Mouse (Mus musculus) forebrain, postnatal 0 days (tissue): ENCODE measurements around the gene Macrod1. TPM values are rescaled to one million over a fixed set of nuclear protein-coding genes. Genes with fewer than 3 reads are reported as not detected.

ENCODE experiments used
- ATAC-seq: fragments of 200-750 bp; cut with Nextera tagmentation; 2 replicates; pipeline ENCODE4 v1.8.0; 2017; ENCODE audit warnings: mild to moderate bottlenecking, moderate library complexity
- DNase-seq: peaks from one replicate; pipeline ENCODE4 v3.0.0-alpha.2; 2015
- H3K27ac ChIP-seq: fragments of 300-500 bp; sonication (generic); 2 replicates; pipeline ENCODE4 v1.5.1; 2014; ENCODE audit warnings: low read depth, mild to moderate bottlenecking, antibody characterized with exemption, low read length, moderate library complexity, mixed read lengths
- H3K27me3 ChIP-seq: fragments of 300-500 bp; sonication (generic); 2 replicates; pipeline ENCODE4 v1.6.1; 2014; ENCODE audit warnings: mild to moderate bottlenecking, low read length, mixed read lengths; ENCODE audit not compliant: insufficient read depth
- H3K36me3 ChIP-seq: fragments of 300-500 bp; sonication (generic); 2 replicates; pipeline ENCODE4 v1.6.1; 2014; ENCODE audit warnings: mild to moderate bottlenecking, moderate library complexity; ENCODE audit not compliant: insufficient read depth
- H3K4me1 ChIP-seq: fragments of 300-500 bp; sonication (generic); 2 replicates; pipeline ENCODE4 v1.6.1; 2014; ENCODE audit warnings: antibody characterized with exemption; ENCODE audit not compliant: insufficient read depth
- H3K4me2 ChIP-seq: fragments of 300-500 bp; sonication (generic); 2 replicates; pipeline ENCODE4 v1.6.1; 2014; ENCODE audit warnings: low read depth, mild to moderate bottlenecking, moderate library complexity
- H3K4me3 ChIP-seq: fragments of 300-500 bp; sonication (generic); 2 replicates; pipeline ENCODE4 v1.5.1; 2014; ENCODE audit warnings: low read depth, low read length, mixed read lengths
- H3K9ac ChIP-seq: fragments of 300-500 bp; sonication (generic); 2 replicates; pipeline ENCODE4 v1.6.1; 2014; ENCODE audit warnings: mild to moderate bottlenecking
- H3K9me3 ChIP-seq: fragments of 300-500 bp; sonication (generic); 2 replicates; pipeline ENCODE4 v1.6.1; 2016; ENCODE audit warnings: low read length
- CTCF ChIP-seq: sonication (generic); IDR thresholded peaks from 2 replicates; pipeline ENCODE4 v1.5.1; 2016; ENCODE audit warnings: antibody characterized with exemption, control low read depth, low read depth
- WGBS: fragments of 180-500 bp; shearing (Covaris S2); extraction: QIAGEN DNeasy Blood & Tissue Kit; methylation state at CpG from one replicate; pipeline ENCODE4 v1.1.7; 2014; 5-methylcytosine and 5-hydroxymethylcytosine counted together
- polyA plus RNA-seq: library from polyadenylated mRNA; unstranded; fragments of >200 nt; fragmentation: Nextera tagmentation; extraction: Ambion mirVana; gene quantifications from 2 replicates; pipeline ENCODE4 v1.2.1, GENCODE M21; 2015
- total RNA-seq: library from RNA; depleted of rRNA; stranded (reverse); fragments of >200 nt; gene quantifications from 2 replicates; pipeline ENCODE4 v1.2.3, GENCODE M21; 2014

Gene Macrod1
- total and polyA plus RNA-seq, 2 experiments from 2014 or later: 8.0 to 8.1 TPM

GRCm38 (mm10) chr19:7134631-7135091 is 78.1 kb downstream of the Macrod1 start:
- Histone ChIP-seq H3K27ac (peak overlapping the region; percentile 45; the same call in 1 of the 2 replicates), H3K27me3 (no peaks in the 10 kb centered on the region), H3K36me3 (no peaks in the 10 kb centered on the region), H3K9me3 (no peaks in the 10 kb centered on the region), H3K4me2 (no peak overlapping the region), H3K9ac (no peak overlapping the region), H3K4me1 (peaks cover 15% of the 10 kb centered on the region), H3K4me3 (no peak overlapping the region)
- DNase-seq (no peak), ATAC-seq (no peak)
- TF ChIP-seq CTCF: no peak
- 19% methylated on average over 17 of the region's 17 CpGs for WGBS

- Histone ChIP-seq H3K4me1 (peaks cover 23% of the 10 kb centered on the region), H3K9ac (no peak overlapping the region), H3K4me3 (no peak overlapping the region), H3K36me3 (no peaks in the 10 kb centered on the region), H3K9me3 (no peaks in the 10 kb centered on the region), H3K27me3 (no peaks in the 10 kb centered on the region), H3K4me2 (no peak overlapping the region), H3K27ac (peak overlapping the region; percentile 45)
- no peak for TF ChIP-seq CTCF
- DNase-seq (no peak), ATAC-seq (peak; percentile 43)
- 10% methylated on average over 9 of the region's 9 CpGs for WGBS
These were observed 78.9 kb downstream of the Macrod1 start for GRCm38 (mm10) chr19:7135525-7135924.

GRCm38 (mm10) chr19:7136016-7136415 is 79.4 kb downstream of the Macrod1 start:
- WGBS: 15% methylated on average over 9 of the region's 9 CpGs
- H3K27ac ChIP-seq: peak overlapping the region; percentile 45
- H3K27me3 ChIP-seq: no peaks in the 10 kb centered on the region
- H3K4me2 ChIP-seq: 0 out of 2 replicates have a peak overlapping the region, but pooled peaks have one; percentile 1
- peaks cover 28% of the 10 kb centered on the region for H3K4me1 ChIP-seq
- ATAC-seq (peak; percentile 26), DNase-seq (peak; percentile 67)
- H3K36me3 ChIP-seq: no peaks in the 10 kb centered on the region
- H3K9me3 ChIP-seq: no peaks in the 10 kb centered on the region
- no peak overlapping the region for H3K4me3 ChIP-seq
- no peak for TF ChIP-seq CTCF
- H3K9ac ChIP-seq: no peak overlapping the region

DNA sequence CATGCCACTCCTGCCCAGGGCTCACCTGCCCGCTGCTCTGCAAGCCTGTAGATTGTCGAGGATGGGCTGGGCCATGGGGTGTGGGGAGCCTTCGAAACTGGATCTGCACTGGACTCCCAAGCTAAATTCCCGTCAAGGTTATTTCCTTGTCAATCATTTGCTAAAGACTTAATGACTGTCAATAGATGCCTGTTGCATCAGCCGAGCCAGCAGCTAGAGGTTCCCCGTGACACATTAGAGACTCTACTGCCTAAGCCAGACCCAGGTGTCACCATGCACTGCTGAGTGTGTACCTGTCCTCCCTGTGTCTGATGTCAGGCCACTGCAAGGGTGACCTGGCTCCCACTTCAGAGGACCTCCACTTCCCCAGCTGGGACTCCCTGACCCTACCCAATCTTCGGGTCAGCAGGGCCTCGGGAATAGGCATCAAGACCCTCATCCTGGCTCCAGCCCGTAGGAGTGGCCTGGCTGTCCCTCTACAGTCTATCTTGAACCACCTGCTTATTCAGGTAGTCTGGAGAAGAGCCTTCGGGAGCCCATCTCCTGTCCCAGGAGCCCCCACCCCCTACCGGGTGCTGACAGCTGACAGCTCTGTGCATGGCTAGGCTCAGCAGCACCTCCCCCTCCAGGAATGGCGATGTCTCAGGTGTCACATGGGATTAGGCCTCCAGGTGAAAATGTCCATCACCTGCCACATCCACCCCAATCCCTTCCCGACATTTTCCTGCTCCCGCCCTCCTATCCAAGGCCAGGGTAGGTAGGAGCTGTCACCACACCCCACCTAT is 80.3 kb downstream of the Macrod1 start:
- Histone ChIP-seq H3K27me3 (no peaks in the 10 kb centered on the region), H3K27ac (no peak overlapping the region), H3K9me3 (no peaks in the 10 kb centered on the region), H3K4me1 (peaks cover 33% of the 10 kb centered on the region), H3K4me2 (no peak overlapping the region), H3K9ac (no peak overlapping the region), H3K36me3 (no peaks in the 10 kb centered on the region), H3K4me3 (no peak overlapping the region)
- no peak for TF ChIP-seq CTCF
- WGBS: 49% methylated on average over 14 of the region's 14 CpGs
- ATAC-seq (no peak), DNase-seq (no peak)

GRCm38 (mm10) chr19:7138327-7138726 is 81.7 kb downstream of the Macrod1 start:
- Histone ChIP-seq H3K4me1 (peaks cover 36% of the 10 kb centered on the region), H3K36me3 (no peaks in the 10 kb centered on the region), H3K27me3 (no peaks in the 10 kb centered on the region), H3K27ac (no peak overlapping the region), H3K9ac (no peak overlapping the region), H3K4me3 (no peak overlapping the region), H3K9me3 (no peaks in the 10 kb centered on the region), H3K4me2 (no peak overlapping the region)
- no peak for DNase-seq
- ATAC-seq: no peak
- 38% methylated on average over 14 of the region's 14 CpGs for WGBS
- no peak for TF ChIP-seq CTCF

DNA sequence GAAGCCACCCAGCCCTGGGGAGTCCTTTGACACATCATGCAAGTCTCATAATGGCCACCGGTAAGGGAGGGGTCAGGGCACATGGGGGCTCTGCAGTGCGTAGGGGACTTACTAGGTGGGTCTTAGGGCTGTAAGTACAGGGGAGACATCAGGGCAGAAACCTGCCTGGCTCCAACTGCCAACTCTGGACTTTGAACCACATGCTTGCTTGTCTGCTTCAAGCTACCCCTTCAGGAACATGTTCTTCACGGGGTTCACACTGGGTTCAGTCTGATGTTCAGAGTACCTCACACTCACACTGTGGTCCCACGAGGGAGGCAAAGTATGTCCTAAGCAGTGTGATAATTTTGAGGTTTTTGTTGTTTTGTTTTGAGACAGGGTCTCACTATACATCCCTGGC is 82.7 kb downstream of the Macrod1 start:
- Histone ChIP-seq H3K4me3 (no peak overlapping the region), H3K9me3 (no peaks in the 10 kb centered on the region), H3K27ac (no peak overlapping the region), H3K9ac (no peak overlapping the region), H3K27me3 (no peaks in the 10 kb centered on the region), H3K36me3 (no peaks in the 10 kb centered on the region), H3K4me1 (peaks cover 42% of the 10 kb centered on the region), H3K4me2 (no peak overlapping the region)
- TF ChIP-seq CTCF: no peak
- no peak for DNase-seq
- WGBS: 70% methylated on average over 4 of the region's 4 CpGs
- no peak for ATAC-seq

- Histone ChIP-seq H3K36me3 (no peaks in the 10 kb centered on the region), H3K4me1 (peaks cover 43% of the 10 kb centered on the region), H3K9me3 (no peaks in the 10 kb centered on the region), H3K4me2 (no peak overlapping the region), H3K4me3 (no peak overlapping the region), H3K27ac (peak overlapping the region; percentile 82), H3K9ac (no peak overlapping the region), H3K27me3 (no peaks in the 10 kb centered on the region)
- no peak for TF ChIP-seq CTCF
- ATAC-seq: peak; percentile 19; the same call in 1 of the 2 replicates
- no peak for DNase-seq
- WGBS: 27% methylated on average over 6 of the region's 6 CpGs
These were observed 83.8 kb downstream of the Macrod1 start for GRCm38 (mm10) chr19:7140373-7140772.
